Comparison of ENCODE assay signal across 22 mouse cellular contexts in the genomic region with DNA sequence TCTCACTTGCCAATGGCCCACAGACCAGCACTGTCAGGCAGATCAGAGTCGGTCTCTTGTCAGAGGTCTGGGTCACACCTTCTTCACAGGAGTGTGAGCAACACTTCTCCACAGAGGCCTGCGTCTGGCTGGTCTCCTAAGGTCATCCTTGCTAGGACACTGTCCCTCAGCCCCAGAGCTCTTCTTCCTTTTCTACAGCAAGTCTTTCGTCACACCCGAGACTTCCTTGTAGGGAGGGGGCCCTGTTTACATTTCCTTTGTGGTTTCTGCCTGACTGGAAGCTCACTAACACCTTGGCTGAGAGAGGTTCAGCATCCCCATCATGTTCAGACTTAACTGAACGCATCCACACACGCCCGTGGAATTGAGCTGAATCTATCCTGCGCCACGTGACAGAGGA. TPM values are rescaled to one million over a fixed set of nuclear protein-coding genes. Genes with fewer than 3 reads are reported as not detected.
"Had no signal": no experiment of that assay in that cellular context is flagged by ENCODE, and none has a peak within 500 bp of the region (broad histone marks: within the 10 kb centered on the region; RNA-seq: fewer than 3 reads in every experiment).

No protein-coding gene starts in this region.

- H3K4me2 ChIP-seq: limb, embryonic 15.5 days; liver, embryonic 13.5 days; midbrain, embryonic 13.5 days had no signal

- H3K9me3 ChIP-seq: limb, embryonic 15.5 days; liver, embryonic 13.5 days; midbrain, embryonic 13.5 days had no signal

- H3K27ac ChIP-seq: limb, embryonic 15.5 days; liver, embryonic 13.5 days; midbrain, embryonic 13.5 days had no signal

- H3K27me3 ChIP-seq: limb, embryonic 15.5 days; liver, embryonic 13.5 days; midbrain, embryonic 13.5 days had no signal

- H3K4me3 ChIP-seq: limb, embryonic 15.5 days; liver, embryonic 13.5 days; midbrain, embryonic 13.5 days had no signal

- H3K9ac ChIP-seq: limb, embryonic 15.5 days; liver, embryonic 13.5 days; midbrain, embryonic 13.5 days had no signal

- ATAC-seq: midbrain, embryonic 13.5 days had no signal

- DNase-seq: kidney, adult 8-10 months; kidney, postnatal 25 days; layer of hippocampus, adult 9-11 months; layer of hippocampus, postnatal 36 days; liver, embryonic 13.5 days; lung, adult 2 months; lung, postnatal 10 days; lung, postnatal 4 days; right cerebral cortex, adult 18-20 months; right cerebral cortex, postnatal 25 days; thymus, postnatal 4 days had no signal

- H3K4me1 ChIP-seq: limb, embryonic 15.5 days; midbrain, embryonic 13.5 days had no signal

RNA-seq across cellular contexts. Expression of a gene that starts 50.4 kb away (rescaled TPM):
- total RNA-seq: layer of hippocampus, adult 18-20 months; layer of hippocampus, postnatal 36 days; left cerebral cortex, adult 8-10 months; left cerebral cortex, postnatal 25 days; midbrain, postnatal 0 days had no signal
- polyA plus RNA-seq: kidney, embryonic 16.5 days; limb, embryonic 11.5 days; limb, embryonic 15.5 days; liver, embryonic 13.5 days; lung, adult 2 months; midbrain, embryonic 13.5 days; midbrain, postnatal 0 days; neural tube, embryonic 14.5 days; small intestine, adult 2 months; stomach, embryonic 16.5 days had no signal

RNA-seq across cellular contexts. Expression of a gene that starts 56.3 kb away (rescaled TPM):
- total RNA-seq: left cerebral cortex, postnatal 25 days; midbrain, postnatal 0 days had no signal
- polyA plus RNA-seq: limb, embryonic 11.5 days; midbrain, postnatal 0 days; neural tube, embryonic 14.5 days had no signal
